Mouse (Mus musculus) liver, adult 2 months (tissue): ENCODE results near the gene Olfr523. TPM values are rescaled to one million over a fixed set of nuclear protein-coding genes. Genes with fewer than 3 reads are reported as not detected.

Source experiments
- DNase-seq: peaks from one replicate; pipeline ENCODE4 v3.0.0-alpha.2; 2011; ENCODE audit warnings: low read depth, low spot score; ENCODE audit errors: extremely low read depth
- H3K27ac ChIP-seq: fragments of 200-500 bp; replicated peaks from 2 replicates; pipeline ENCODE4 v1.5.1; 2012; ENCODE audit warnings: low read depth, mild to moderate bottlenecking, control low read depth, inconsistent platforms, low read length; ENCODE audit not compliant: insufficient read depth
- H3K27me3 ChIP-seq: fragments of 200-500 bp; 2 replicates; pipeline ENCODE4 v1.6.1; 2012; ENCODE audit warnings: mild to moderate bottlenecking, moderate library complexity, low read length, inconsistent platforms; ENCODE audit not compliant: control insufficient read depth, insufficient read depth
- H3K36me3 ChIP-seq: fragments of 200-500 bp; 2 replicates; pipeline ENCODE4 v1.6.1; 2012; ENCODE audit warnings: low read length, inconsistent platforms; ENCODE audit not compliant: control insufficient read depth, insufficient read depth
- H3K4me1 ChIP-seq: fragments of 200-500 bp; 2 replicates; pipeline ENCODE4 v1.6.1; 2011; ENCODE audit warnings: low read length; ENCODE audit not compliant: control insufficient read depth, insufficient read depth
- H3K4me3 ChIP-seq: fragments of 200-500 bp; 2 replicates; pipeline ENCODE4 v1.5.1; 2011; ENCODE audit warnings: low read depth, mild to moderate bottlenecking, control low read depth, low read length, moderate library complexity; ENCODE audit not compliant: insufficient read depth
- H3K79me2 ChIP-seq: fragments of 200-500 bp; 2 replicates; pipeline ENCODE4 v1.6.1; 2012; ENCODE audit warnings: inconsistent platforms, mild to moderate bottlenecking, low read length, moderate library complexity; ENCODE audit not compliant: control insufficient read depth, insufficient read depth
- H3K9ac ChIP-seq: fragments of 200-500 bp; 2 replicates; pipeline ENCODE4 v1.6.1; 2012; ENCODE audit warnings: low read depth, mild to moderate bottlenecking, control low read depth, inconsistent platforms, low read length
- CTCF ChIP-seq: fragments of 200-500 bp; IDR thresholded peaks from 2 replicates; pipeline ENCODE4 v1.5.1; 2011; ENCODE audit warnings: low read depth, low read length, control low read depth
- POLR2A ChIP-seq: fragments of 200-500 bp; IDR thresholded peaks from 2 replicates; pipeline ENCODE4 v1.6.1; 2011; ENCODE audit warnings: low read length, control low read depth; ENCODE audit not compliant: insufficient read depth; ENCODE audit errors: extremely low read depth
- WGBS: fragments of 180-500 bp; shearing (Covaris S2); methylation state at CpG from one replicate; pipeline ENCODE4 v1.1.7; 2018; 5-methylcytosine and 5-hydroxymethylcytosine counted together
- polyA plus RNA-seq: library from polyadenylated mRNA; depleted of rRNA; stranded (reverse); fragments of >200 nt; gene quantifications from 2 replicates; pipeline ENCODE4 v1.2.3, GENCODE M21; 2012
- total RNA-seq: library from RNA; depleted of rRNA; stranded (reverse); fragments of >200 nt; gene quantifications from 2 replicates; pipeline ENCODE4 v1.2.3, GENCODE M21; 2014

Gene Olfr523
- total and polyA plus RNA-seq, 2 experiments = not detected

DNA sequence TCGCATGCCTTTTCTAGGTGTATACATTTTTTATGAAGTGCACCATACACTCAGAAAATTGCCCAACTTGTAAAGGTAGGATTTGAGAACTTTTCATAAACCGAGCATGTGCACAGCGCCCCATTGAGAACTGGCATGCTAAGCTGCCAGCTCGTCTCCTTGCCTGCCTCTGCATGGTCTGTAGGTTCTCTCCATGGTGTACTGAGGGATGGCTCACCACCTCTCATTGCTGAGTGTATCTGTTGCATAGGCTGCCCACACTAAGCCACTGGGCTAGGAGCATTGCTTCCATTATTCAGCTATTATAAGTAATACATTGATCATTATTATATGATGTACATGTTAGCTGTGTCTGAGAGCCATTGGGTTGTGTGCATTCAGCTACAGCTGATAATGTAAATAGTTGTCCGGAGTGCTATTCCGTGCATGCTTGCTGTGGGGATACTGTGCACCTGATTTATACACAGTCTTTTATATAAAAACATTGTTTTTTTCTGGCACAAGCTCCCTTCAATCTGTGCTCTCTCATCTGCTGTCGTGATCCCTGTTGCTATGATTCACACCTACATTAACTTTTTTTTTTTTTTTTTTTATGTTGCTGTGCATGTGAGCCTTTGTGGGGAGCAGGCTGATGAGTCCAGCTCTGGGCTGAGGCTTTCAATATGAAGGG lies 14.8 kb downstream of the Olfr523 start:
- Histone ChIP-seq H3K79me2 (no peaks in the 10 kb centered on the region), H3K4me3 (no peak overlapping the region), H3K9ac (no peak overlapping the region), H3K27ac (no peak overlapping the region), H3K36me3 (no peaks in the 10 kb centered on the region), H3K27me3 (no peaks in the 10 kb centered on the region), H3K4me1 (no peaks in the 10 kb centered on the region)
- 82% methylated on average over 7 of the region's 7 CpGs for WGBS
- no peak for DNase-seq
- TF ChIP-seq POLR2A (no peak), CTCF (no peak)

DNA sequence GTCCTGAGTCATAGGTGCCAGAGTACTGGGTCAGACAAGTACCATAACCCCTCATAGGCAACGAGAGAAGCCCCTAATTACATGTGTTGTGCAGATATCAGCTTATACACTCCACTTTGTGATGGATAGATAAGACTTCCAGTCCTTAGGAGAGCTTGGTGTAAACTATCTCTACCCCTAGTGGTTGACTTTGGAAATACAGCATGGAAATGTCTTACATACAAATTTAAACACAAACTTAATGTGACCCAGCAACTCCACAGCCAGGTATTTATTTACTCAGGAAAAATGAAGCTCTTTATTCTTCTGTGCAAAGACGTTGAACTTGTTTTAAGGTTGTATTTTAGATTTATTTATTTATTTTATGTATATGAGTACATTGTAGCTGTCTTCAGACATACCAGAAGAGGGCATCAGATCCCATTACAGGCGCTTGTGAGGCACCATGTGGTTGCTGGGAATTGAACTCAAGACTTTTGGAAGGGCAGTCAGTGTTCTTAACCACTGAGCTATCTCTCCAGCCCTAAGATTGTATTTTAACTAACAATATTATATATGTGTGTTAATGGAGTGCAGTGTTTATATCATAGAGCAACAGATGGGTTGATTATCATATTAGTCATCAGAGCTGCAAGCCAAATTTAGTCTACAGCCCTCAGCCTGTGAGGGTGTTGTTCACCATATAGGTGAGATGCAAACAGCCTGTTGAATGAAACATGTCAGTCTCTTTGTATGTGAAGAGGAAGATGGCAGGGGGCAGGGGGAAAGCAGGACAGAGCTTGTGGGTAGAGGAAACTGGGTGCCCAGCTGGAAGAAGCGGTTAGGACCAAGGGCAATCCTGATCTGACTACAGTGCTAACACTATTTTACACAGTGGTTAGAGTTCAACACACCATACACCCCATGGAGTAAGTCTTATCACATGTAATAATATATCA lies 15.6 kb downstream of the Olfr523 start:
- H3K27ac ChIP-seq = no peak overlapping the region
- H3K27me3 ChIP-seq = no peaks in the 10 kb centered on the region
- whole genome bisulfite sequencing = 62% methylated on average over 4 of the region's 4 CpGs
- TF ChIP-seq POLR2A = no peak
- peak; percentile 42 for TF ChIP-seq CTCF
- H3K4me1 ChIP-seq = no peaks in the 10 kb centered on the region
- DNase-seq = peak; percentile 52
- no peak overlapping the region for H3K9ac ChIP-seq
- no peaks in the 10 kb centered on the region for H3K36me3 ChIP-seq
- no peak overlapping the region for H3K4me3 ChIP-seq
- H3K79me2 ChIP-seq = no peaks in the 10 kb centered on the region

DNA sequence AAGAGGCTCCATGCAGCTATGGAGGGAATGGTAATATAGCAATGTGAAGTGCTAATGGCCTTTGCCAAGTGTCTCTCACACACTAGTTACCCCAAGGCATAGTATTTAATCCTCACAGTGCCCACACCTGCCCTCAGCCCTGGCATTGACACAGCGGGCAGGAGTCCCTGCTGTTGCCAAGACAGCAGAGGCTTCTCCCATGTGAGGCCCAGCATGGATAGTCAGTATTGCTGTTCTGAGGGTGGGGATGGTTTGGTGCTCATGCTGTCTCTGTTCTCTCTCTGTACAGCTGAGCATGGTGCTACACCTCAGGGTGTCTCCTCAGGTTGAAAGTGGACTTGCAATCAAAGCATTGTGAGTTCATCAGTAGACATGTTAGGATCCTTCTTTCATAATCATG lies 17.4 kb downstream of the Olfr523 start:
- Histone ChIP-seq H3K36me3 (no peaks in the 10 kb centered on the region), H3K79me2 (no peaks in the 10 kb centered on the region), H3K27ac (no peak overlapping the region), H3K27me3 (no peaks in the 10 kb centered on the region), H3K4me1 (no peaks in the 10 kb centered on the region), H3K4me3 (no peak overlapping the region), H3K9ac (no peak overlapping the region)
- DNase-seq = no peak
- 100% methylated on average over 1 of the region's 1 CpGs for WGBS
- no peak for TF ChIP-seq CTCF
- TF ChIP-seq POLR2A = no peak

DNA sequence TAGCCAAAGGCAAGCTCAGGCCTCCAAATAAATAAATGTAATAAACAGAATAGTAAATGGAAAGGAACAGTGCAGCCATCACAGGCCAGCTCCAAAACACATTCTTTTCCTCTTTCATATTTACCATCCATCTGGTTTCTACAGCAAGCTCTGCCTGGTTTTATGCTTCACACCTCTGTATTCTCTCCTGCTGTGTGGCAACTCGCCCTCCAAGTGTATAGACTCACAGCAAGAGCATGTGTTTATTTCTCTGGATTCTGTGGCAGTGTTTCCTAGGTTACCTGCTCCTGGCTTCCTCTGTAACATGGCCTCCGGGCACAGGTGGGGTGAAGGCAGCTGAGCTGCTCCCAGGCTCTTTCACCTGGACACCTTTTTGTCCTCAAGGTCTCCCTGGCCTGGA lies 19.4 kb downstream of the Olfr523 start:
- no peak overlapping the region for H3K27ac ChIP-seq

DNA sequence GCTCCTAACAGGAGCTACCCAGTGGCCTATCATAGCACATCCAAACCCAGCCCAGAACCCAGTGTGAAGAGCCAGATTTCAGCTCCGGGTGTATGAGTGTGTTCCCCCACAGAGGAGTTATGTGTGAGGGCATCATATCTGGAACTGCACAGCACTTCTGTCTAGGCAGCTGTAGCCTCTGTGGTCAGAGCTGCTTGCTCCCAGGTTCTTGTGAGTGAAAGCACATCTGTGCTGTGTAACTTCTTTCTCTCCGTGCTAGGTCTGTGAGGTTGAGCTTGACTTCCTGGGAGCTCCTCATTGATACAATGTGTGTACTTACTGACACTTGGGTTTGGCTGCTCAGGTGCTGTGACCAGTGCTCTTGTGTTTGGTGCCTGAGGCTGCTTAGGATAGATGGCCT lies 19.8 kb downstream of the Olfr523 start:
- no peak overlapping the region for H3K27ac ChIP-seq
- no peaks in the 10 kb centered on the region for H3K4me1 ChIP-seq
- H3K36me3 ChIP-seq = no peaks in the 10 kb centered on the region
- H3K4me3 ChIP-seq = no peak overlapping the region
- TF ChIP-seq CTCF (no peak), POLR2A (no peak)
- no peak for DNase-seq
- WGBS = 81% methylated on average over 2 of the region's 2 CpGs
- H3K27me3 ChIP-seq = no peaks in the 10 kb centered on the region
- H3K9ac ChIP-seq = no peak overlapping the region
- no peaks in the 10 kb centered on the region for H3K79me2 ChIP-seq

More for the DNA sequence above, 19.4 kb downstream of the Olfr523 start:
- Histone ChIP-seq H3K4me1 (no peaks in the 10 kb centered on the region), H3K9ac (no peak overlapping the region), H3K27me3 (no peaks in the 10 kb centered on the region), H3K79me2 (no peaks in the 10 kb centered on the region), H3K36me3 (no peaks in the 10 kb centered on the region), H3K4me3 (no peak overlapping the region)
- DNase-seq = no peak
- TF ChIP-seq CTCF = no peak
- WGBS = 54% methylated on average over 2 of the region's 2 CpGs

DNA sequence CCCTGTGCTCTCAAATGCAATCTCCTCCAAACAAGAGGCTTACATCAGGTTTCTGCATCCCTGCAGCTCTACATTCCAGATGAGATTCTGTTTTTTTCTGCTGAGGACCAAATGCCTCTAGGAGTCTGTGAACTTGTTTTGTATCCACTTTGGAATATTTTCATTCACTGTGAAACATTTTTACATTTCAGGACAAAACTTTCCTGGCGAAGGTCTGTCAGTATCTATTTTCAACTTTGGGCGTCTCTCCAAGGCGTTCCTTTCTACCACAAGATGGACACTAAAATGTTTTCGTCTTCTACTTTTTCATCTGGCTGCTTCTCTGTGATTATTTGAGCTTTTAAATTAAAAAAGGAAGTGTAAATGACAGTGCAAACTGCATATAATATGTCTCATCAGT lies 21.0 kb downstream of the Olfr523 start:
- Histone ChIP-seq H3K36me3 (no peaks in the 10 kb centered on the region), H3K27ac (no peak overlapping the region), H3K27me3 (no peaks in the 10 kb centered on the region), H3K4me1 (no peaks in the 10 kb centered on the region), H3K79me2 (no peaks in the 10 kb centered on the region), H3K4me3 (no peak overlapping the region), H3K9ac (no peak overlapping the region)
- TF ChIP-seq CTCF (no peak), POLR2A (no peak)
- no peak for DNase-seq
- 79% methylated on average over 4 of the region's 4 CpGs for WGBS
